Mouse (Mus musculus): ENCODE measurements around the gene Asb18.

- TF ChIP-seq CTCF (IDR thresholded peaks at IDR 0.05; ENCODE audit: low read depth) (no peak), EP300 (IDR thresholded peaks at IDR 0.05; ENCODE audit: low read depth) (no peak)
Observed at GRCm38 (mm10) chr1:89921806-89922205, 92.7 kb downstream of the Asb18 start.

All from liver, postnatal 0 days (tissue).